Mouse (Mus musculus): ENCODE measurements around the gene Nampt. TPM values are rescaled to one million over a fixed set of nuclear protein-coding genes. Genes with fewer than 3 reads are reported as not detected.

Gene Nampt
- polyA plus RNA-seq (2014; fragmentation: Nextera tagmentation; extraction: Ambion mirVana): 28.4 and 29.6 TPM in 2 replicates

DNA sequence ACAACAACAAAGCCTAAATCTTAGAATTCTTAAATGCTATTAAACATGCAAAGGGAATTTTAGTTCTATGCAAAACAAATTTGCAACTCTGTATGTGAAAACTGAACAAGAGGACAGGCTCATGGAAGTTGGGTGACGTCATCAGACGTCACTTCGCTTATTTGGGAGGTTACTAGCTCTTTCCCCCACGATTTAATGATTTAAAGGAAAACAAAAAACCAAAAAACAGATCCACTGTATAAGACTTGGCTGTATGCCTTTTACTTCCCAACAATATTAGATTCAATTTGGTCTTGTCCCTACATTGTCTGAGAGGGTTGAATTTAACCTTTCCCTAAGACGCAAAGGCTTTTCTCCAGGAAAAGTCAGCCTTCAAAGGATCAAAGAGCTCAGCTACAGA lies at the start of gene Nampt:
Gene Nampt, plus strand, starts transcription at position 130 of the 400 bp plus-strand sequence.
- DNase-seq (ENCODE audit: low spot score): peak; percentile 58
- peak within 1 kb of the TSS; percentile 74 for H3K4me2 ChIP-seq (ENCODE audit: low read length)
- H3K9me3 ChIP-seq (ENCODE audit: control insufficient read depth, low read length): no peaks in the 10 kb centered on the region
- H3K27me3 ChIP-seq (replicated peaks; ENCODE audit: control insufficient read depth, insufficient read depth, low read length): no peaks in the 10 kb centered on the region
- H3K9ac ChIP-seq (ENCODE audit: low read length): peak within 1 kb of the TSS; percentile 72
- peak within 1 kb of the TSS; percentile 97 for H3K27ac ChIP-seq (ENCODE audit: low read depth)
- WGBS: 2% methylated on average over 5 of the region's 5 CpGs
- H3K4me1 ChIP-seq (replicated peaks; ENCODE audit: control insufficient read depth, insufficient read depth, low read length): peaks cover 3% of the 10 kb centered on the region; the same call in 1 of the 2 replicates
- H3K36me3 ChIP-seq (ENCODE audit: control insufficient read depth, insufficient read depth, low read length): peaks cover 4% of the 10 kb centered on the region
- peak within 1 kb of the TSS; percentile 78 for H3K4me3 ChIP-seq (ENCODE audit: low read depth, low read length)
- 0 out of 2 replicates have a peak, but pooled peaks have one; percentile 1 for ATAC-seq (replicated peaks; ENCODE audit: low FRiP score, low TSS enrichment, low read depth)

DNA sequence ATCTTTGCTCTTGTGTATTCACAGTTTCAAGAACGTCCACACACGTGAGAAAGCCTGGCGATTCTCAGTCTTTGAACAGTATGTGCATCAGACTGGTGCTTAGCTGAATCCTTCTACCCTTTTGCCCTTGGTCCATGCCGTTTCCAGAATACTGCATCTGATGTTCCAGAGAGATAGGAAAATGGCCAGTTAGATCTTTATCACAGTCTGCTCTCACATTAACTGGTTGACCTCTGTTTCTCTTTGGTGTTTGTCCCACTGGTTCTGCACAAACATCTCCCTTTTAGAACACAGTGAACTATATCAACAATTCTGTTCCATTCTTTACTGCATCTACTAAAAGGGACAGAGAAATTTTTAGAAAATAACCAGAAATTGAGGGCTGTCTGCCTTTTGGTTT lies 48.6 kb upstream of the Nampt start:
- Histone ChIP-seq H3K27ac (ENCODE audit: low read depth) (no peak overlapping the region), H3K4me3 (ENCODE audit: low read depth, low read length) (no peak overlapping the region), H3K4me1 (replicated peaks; ENCODE audit: control insufficient read depth, insufficient read depth, low read length) (no peaks in the 10 kb centered on the region), H3K9ac (ENCODE audit: low read length) (no peak overlapping the region), H3K9me3 (ENCODE audit: control insufficient read depth, low read length) (no peaks in the 10 kb centered on the region), H3K27me3 (replicated peaks; ENCODE audit: control insufficient read depth, insufficient read depth, low read length) (no peaks in the 10 kb centered on the region), H3K4me2 (ENCODE audit: low read length) (no peak overlapping the region), H3K36me3 (ENCODE audit: control insufficient read depth, insufficient read depth, low read length) (no peaks in the 10 kb centered on the region)
- DNase-seq (ENCODE audit: low spot score) (no peak), ATAC-seq (replicated peaks; ENCODE audit: low FRiP score, low TSS enrichment, low read depth) (no peak)
- WGBS: 85% methylated on average over 4 of the region's 4 CpGs

DNA sequence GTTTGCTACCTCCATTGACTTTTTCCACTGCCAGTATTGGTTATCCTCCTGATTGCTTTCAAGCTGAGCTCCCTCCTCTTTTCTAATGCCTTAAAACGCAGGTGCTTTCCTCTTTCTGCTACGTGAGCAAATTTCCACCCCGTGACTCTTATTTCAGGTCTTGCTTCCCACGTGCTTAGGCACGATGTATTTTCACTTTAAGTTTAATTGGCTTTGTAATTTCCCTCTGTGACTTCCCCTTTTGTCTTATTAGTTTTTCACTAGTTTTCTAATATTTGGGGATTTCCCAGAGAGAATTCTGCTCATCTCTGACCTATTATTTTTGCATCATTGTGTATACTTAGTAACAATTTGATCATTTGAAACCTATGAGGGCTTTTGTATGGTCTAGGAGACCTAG lies 44.8 kb upstream of the Nampt start:
- no peaks in the 10 kb centered on the region for H3K27me3 ChIP-seq (replicated peaks; ENCODE audit: control insufficient read depth, insufficient read depth, low read length)
- 90% methylated on average over 5 of the region's 5 CpGs for WGBS
- ATAC-seq (replicated peaks; ENCODE audit: low FRiP score, low TSS enrichment, low read depth) (no peak), DNase-seq (ENCODE audit: low spot score) (no peak)
- H3K36me3 ChIP-seq (ENCODE audit: control insufficient read depth, insufficient read depth, low read length): no peaks in the 10 kb centered on the region
- no peaks in the 10 kb centered on the region for H3K4me1 ChIP-seq (replicated peaks; ENCODE audit: control insufficient read depth, insufficient read depth, low read length)
- no peak overlapping the region for H3K27ac ChIP-seq (ENCODE audit: low read depth)
- H3K4me3 ChIP-seq (ENCODE audit: low read depth, low read length): no peak overlapping the region
- H3K9me3 ChIP-seq (ENCODE audit: control insufficient read depth, low read length): no peaks in the 10 kb centered on the region
- no peak overlapping the region for H3K4me2 ChIP-seq (ENCODE audit: low read length)
- H3K9ac ChIP-seq (ENCODE audit: low read length): no peak overlapping the region

DNA sequence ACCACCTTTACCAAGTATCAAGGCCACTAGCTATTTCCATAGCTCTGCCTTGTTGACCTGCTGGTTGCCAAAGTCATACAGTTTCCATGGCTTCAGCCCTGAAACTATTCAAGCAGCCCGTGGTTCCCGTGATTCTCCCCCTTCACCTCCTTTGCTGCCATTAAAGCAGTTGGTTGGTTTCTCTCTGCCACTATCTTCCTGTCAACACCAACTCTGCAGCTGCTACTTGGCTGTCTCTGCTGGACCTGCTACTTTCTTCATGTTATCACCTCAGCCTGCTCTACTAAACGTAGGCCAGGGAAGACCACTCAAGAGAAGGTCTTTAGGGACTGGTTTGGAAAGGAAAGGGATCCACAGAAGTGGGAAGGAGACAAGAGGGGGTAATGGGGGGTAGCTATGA lies 30.3 kb upstream of the Nampt start:
- Histone ChIP-seq H3K27me3 (replicated peaks; ENCODE audit: control insufficient read depth, insufficient read depth, low read length) (no peaks in the 10 kb centered on the region), H3K27ac (ENCODE audit: low read depth) (no peak overlapping the region), H3K4me2 (ENCODE audit: low read length) (no peak overlapping the region), H3K9me3 (ENCODE audit: control insufficient read depth, low read length) (no peaks in the 10 kb centered on the region), H3K36me3 (ENCODE audit: control insufficient read depth, insufficient read depth, low read length) (no peaks in the 10 kb centered on the region), H3K4me1 (replicated peaks; ENCODE audit: control insufficient read depth, insufficient read depth, low read length) (no peaks in the 10 kb centered on the region), H3K4me3 (ENCODE audit: low read depth, low read length) (no peak overlapping the region), H3K9ac (ENCODE audit: low read length) (no peak overlapping the region)
- ATAC-seq (replicated peaks; ENCODE audit: low FRiP score, low TSS enrichment, low read depth): no peak
- 78% methylated on average over 3 of the region's 3 CpGs for WGBS
- DNase-seq (ENCODE audit: low spot score): no peak

DNA sequence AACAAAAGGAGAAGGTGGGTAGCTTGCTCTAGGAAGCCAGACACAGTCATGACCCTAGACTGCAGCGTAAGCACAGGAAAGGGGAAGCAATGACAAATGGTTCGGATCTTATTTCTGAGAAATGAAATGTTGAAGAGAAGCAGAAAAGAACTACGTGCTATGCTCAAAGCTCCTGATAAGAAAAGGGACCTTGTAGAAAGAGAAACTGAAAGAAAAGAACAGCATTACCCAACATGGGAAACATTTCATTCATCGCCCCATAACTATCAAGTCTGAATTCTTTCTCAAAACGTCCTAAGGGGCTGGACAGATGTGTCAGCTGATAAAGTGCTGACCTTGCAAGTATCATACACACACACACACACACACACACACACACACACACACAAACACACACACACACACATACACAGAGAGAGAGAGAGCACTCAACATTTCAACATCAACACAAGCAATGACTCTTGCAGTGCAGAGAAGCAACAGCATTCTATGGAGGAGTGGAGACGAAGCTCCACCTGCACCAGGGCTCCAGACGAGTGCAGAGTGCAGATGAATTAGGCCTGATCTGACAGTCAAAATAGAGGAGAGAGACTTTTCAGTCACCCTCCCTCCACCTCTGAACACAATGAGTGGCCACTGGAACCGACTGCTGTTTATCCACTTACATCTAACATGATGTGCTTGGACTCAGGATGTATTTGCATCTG lies 23.4 kb upstream of the Nampt start:
- Histone ChIP-seq H3K27ac (ENCODE audit: low read depth) (no peak overlapping the region), H3K27me3 (replicated peaks; ENCODE audit: control insufficient read depth, insufficient read depth, low read length) (no peaks in the 10 kb centered on the region), H3K9me3 (ENCODE audit: control insufficient read depth, low read length) (no peaks in the 10 kb centered on the region), H3K4me3 (ENCODE audit: low read depth, low read length) (no peak overlapping the region), H3K36me3 (ENCODE audit: control insufficient read depth, insufficient read depth, low read length) (no peaks in the 10 kb centered on the region), H3K4me2 (ENCODE audit: low read length) (no peak overlapping the region), H3K4me1 (replicated peaks; ENCODE audit: control insufficient read depth, insufficient read depth, low read length) (no peaks in the 10 kb centered on the region), H3K9ac (ENCODE audit: low read length) (no peak overlapping the region)
- no peak for ATAC-seq (replicated peaks; ENCODE audit: low FRiP score, low TSS enrichment, low read depth)
- no peak for DNase-seq (ENCODE audit: low spot score)
- 60% methylated on average over 8 of the region's 8 CpGs for WGBS

DNA sequence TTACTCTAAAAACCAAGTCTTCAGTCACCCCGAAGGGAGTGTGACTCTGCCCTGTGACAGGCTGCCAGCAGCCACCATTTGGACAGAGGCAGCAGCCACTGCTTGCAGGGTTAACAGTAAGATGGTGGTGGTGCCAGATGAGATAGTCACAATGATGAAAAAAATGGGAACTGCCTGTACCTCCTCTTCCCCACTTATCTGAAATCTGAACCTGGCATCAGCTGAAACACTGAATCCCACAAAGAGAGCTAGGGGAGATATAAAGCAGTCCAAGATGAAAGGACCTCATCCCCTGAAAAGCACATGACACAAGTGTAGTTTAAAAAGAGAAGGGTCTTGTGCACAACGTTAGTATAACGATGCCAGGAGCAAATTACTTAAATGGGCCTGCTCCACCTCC lies 21.9 kb upstream of the Nampt start:
- H3K4me3 ChIP-seq (ENCODE audit: low read depth, low read length): no peak overlapping the region
- DNase-seq (ENCODE audit: low spot score) (no peak), ATAC-seq (replicated peaks; ENCODE audit: low FRiP score, low TSS enrichment, low read depth) (no peak)
- H3K9me3 ChIP-seq (ENCODE audit: control insufficient read depth, low read length): no peaks in the 10 kb centered on the region
- H3K4me1 ChIP-seq (replicated peaks; ENCODE audit: control insufficient read depth, insufficient read depth, low read length): no peaks in the 10 kb centered on the region
- no peak overlapping the region for H3K4me2 ChIP-seq (ENCODE audit: low read length)
- H3K9ac ChIP-seq (ENCODE audit: low read length): no peak overlapping the region
- no peaks in the 10 kb centered on the region for H3K27me3 ChIP-seq (replicated peaks; ENCODE audit: control insufficient read depth, insufficient read depth, low read length)
- H3K27ac ChIP-seq (ENCODE audit: low read depth): no peak overlapping the region
- no peaks in the 10 kb centered on the region for H3K36me3 ChIP-seq (ENCODE audit: control insufficient read depth, insufficient read depth, low read length)
- 68% methylated on average over 3 of the region's 3 CpGs for WGBS

DNA sequence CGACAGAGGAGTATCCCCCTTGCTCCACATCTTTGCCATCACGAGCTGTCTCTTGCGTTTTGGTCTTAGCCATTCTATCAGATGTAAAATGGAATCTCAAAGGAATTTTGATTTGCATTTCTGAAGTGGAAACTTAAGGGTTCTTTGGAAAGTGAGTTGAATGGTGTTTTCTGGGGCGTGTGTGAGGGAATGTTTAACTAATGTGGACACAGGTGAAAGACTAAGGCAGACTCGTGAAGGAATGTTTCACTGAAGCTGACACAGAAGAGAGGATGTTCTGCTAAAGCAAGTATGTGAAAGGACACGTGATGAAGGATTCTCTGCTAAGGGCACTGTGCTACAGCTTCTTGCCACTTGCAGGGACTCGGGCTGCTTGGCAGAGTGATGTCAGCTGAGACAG lies 18.3 kb upstream of the Nampt start:
- WGBS: 71% methylated on average over 7 of the region's 7 CpGs
- Histone ChIP-seq H3K36me3 (ENCODE audit: control insufficient read depth, insufficient read depth, low read length) (no peaks in the 10 kb centered on the region), H3K4me2 (ENCODE audit: low read length) (no peak overlapping the region), H3K9ac (ENCODE audit: low read length) (no peak overlapping the region), H3K4me1 (replicated peaks; ENCODE audit: control insufficient read depth, insufficient read depth, low read length) (no peaks in the 10 kb centered on the region), H3K9me3 (ENCODE audit: control insufficient read depth, low read length) (no peaks in the 10 kb centered on the region), H3K4me3 (ENCODE audit: low read depth, low read length) (no peak overlapping the region), H3K27me3 (replicated peaks; ENCODE audit: control insufficient read depth, insufficient read depth, low read length) (no peaks in the 10 kb centered on the region), H3K27ac (ENCODE audit: low read depth) (no peak overlapping the region)
- DNase-seq (ENCODE audit: low spot score) (no peak), ATAC-seq (replicated peaks; ENCODE audit: low FRiP score, low TSS enrichment, low read depth) (no peak)

DNA sequence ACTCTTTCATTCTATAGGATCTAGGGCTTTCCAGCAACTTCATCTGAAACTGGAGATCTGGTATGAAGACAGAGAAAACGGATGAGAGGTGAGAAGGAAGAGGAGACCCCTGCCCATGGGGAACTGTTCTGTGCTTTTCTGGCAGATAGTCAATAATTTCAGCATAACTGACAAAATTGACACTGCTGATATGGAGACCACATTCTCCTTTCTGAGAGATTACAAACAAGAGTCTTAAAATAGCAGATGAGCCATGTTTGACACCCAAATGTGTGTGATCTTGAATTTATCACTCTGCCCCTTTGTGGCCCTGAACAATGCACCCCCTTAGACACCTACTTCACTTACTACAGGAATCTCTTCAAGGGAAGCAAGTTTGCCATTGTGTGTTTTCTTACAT lies 13.8 kb upstream of the Nampt start:
- no peak overlapping the region for H3K27ac ChIP-seq (ENCODE audit: low read depth)
- no peak overlapping the region for H3K4me3 ChIP-seq (ENCODE audit: low read depth, low read length)
- no peaks in the 10 kb centered on the region for H3K9me3 ChIP-seq (ENCODE audit: control insufficient read depth, low read length)
- no peak overlapping the region for H3K4me2 ChIP-seq (ENCODE audit: low read length)
- no peak overlapping the region for H3K9ac ChIP-seq (ENCODE audit: low read length)
- 75% methylated on average over 1 of the region's 1 CpGs for WGBS
- DNase-seq (ENCODE audit: low spot score) (no peak), ATAC-seq (replicated peaks; ENCODE audit: low FRiP score, low TSS enrichment, low read depth) (no peak)
- no peaks in the 10 kb centered on the region for H3K4me1 ChIP-seq (replicated peaks; ENCODE audit: control insufficient read depth, insufficient read depth, low read length)
- no peaks in the 10 kb centered on the region for H3K36me3 ChIP-seq (ENCODE audit: control insufficient read depth, insufficient read depth, low read length)
- no peaks in the 10 kb centered on the region for H3K27me3 ChIP-seq (replicated peaks; ENCODE audit: control insufficient read depth, insufficient read depth, low read length)

All from intestine, embryonic 14.5 days (tissue).